Mouse (Mus musculus): ENCODE results near the gene Trpm3.

- TF ChIP-seq TAL1 (conservative IDR thresholded peaks at IDR 0.05; ENCODE audit: low read depth, low read length) (no peak), CTCF (IDR thresholded peaks at IDR 0.05; ENCODE audit: low read depth, low read length) (no peak), GATA1 (IDR thresholded peaks at IDR 0.05; ENCODE audit: borderline replicate concordance, low read length) (no peak), POLR2AphosphoS5 (IDR thresholded peaks at IDR 0.05; ENCODE audit: insufficient replicate concordance, low read depth, low read length) (no peak)
Observed at GRCm38 (mm10) chr19:22657251-22657650, 518.4 kb downstream of the Trpm3 start.
